Mouse (Mus musculus) liver, adult 2 months (tissue): ENCODE results near the gene Gfod1.

Experiments used
- CTCF ChIP-seq: fragments of 200-500 bp; IDR thresholded peaks from 2 replicates; pipeline ENCODE4 v1.5.1; 2011; ENCODE audit warnings: low read depth, low read length, control low read depth
- POLR2A ChIP-seq: fragments of 200-500 bp; IDR thresholded peaks from 2 replicates; pipeline ENCODE4 v1.6.1; 2011; ENCODE audit warnings: low read length, control low read depth; ENCODE audit not compliant: insufficient read depth; ENCODE audit errors: extremely low read depth

DNA sequence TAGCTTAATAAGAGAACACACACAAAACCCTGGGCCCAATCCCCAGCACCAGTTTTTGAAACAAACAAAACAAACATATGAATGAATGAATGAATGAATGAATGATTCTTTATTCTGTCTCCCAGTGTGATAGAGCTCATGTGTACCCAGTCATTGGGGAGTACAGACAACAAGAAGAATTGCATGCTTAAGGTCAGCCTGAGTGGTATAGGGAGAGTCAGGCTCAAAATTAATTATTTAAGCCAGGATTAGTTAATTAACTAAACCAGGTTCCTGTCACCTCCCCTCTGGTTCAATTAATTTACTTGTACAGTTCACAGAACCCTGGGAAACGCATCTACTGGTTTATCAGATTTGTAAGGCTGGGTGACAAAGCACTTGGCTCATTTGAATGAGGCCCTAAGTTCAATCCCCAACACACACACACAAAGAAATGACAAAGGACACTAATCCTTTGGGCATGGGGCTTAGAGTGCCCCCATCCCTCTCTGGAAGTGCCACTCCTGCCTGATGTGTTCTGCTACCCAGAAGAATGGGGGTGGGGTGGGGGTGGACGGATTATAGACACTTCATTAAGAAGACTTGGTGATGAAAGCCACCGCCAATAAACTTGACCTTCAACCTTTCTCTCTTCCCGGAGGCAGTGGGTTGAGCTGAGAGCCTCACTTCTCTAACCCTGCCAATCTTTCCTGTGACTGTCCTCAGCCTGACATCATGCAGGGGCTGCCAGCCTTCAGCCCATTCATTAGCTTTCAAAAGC, 34.3 kb downstream of the Gfod1 start:
- TF ChIP-seq CTCF (no peak), POLR2A (no peak)
